Mouse (Mus musculus): ENCODE results near the gene Gm15517. TPM values are rescaled to one million over a fixed set of nuclear protein-coding genes. Genes with fewer than 3 reads are reported as not detected.

Gm15517 gene
- total and polyA plus RNA-seq, 3 experiments: not detected

DNA sequence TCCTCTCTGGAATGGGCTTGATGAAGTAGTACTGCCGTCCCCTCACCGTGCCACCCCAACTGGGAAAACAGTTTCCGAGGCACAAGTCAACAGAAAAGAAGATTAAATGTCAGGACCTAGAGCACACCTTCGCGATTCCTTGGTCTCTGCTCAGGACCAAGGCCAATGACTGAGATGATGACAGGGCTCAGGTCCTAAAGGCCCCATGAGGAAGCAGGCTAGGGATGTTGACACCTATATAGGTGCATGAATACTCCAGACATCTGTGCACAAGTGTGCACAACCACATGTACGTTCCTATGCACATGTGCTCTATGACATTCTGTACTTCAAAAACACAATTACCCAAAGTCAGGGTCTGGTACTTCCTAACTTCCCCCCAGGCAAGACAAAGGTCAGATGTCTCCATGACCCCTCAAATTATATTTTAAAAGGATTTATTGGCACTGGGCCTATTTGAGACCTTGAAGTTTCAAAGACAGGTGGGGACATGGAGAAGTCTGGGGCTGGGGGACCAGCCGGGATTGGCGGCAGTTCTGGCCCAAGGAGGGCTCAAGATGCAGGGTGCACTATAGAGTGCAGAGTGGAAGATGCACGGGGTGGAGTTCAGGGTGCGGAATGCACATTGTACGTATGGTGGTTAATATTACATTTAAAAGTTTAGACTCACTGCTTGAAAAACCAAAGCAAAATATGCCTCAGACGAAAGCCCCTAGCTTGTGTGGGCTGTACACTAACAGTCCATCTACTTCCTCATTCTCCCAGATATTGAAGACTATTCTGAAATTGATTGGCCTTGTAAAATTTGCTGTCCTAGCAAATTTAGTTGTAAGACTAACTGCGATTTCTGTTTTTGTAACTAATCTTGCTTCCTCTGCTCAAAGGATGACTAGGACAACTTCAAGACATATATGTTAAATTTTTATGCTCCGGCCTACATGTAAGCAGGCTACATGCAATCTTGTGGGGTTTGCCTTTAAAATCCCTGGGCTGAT, 42.4 kb downstream of the Gm15517 start:
- no peaks in the 10 kb centered on the region for H3K79me2 ChIP-seq (replicated peaks; ENCODE audit: control insufficient read depth, extremely low read depth, insufficient read depth, poor library complexity, severe bottlenecking)
- H3K27me3 ChIP-seq (replicated peaks): peaks cover 26% of the 10 kb centered on the region
- no peak overlapping the region for H3K27ac ChIP-seq (ENCODE audit: insufficient read depth, low read depth)
- peak; percentile 88 for TF ChIP-seq MAFK (IDR thresholded peaks at IDR 0.05; ENCODE audit: insufficient replicate concordance, low read length)
- TF ChIP-seq ELF1 (IDR thresholded peaks at IDR 0.05; ENCODE audit: low read depth, low read length): 0 out of 2 replicates have a peak, but pooled peaks have one; percentile 14
- TF ChIP-seq SMC3 (IDR thresholded peaks at IDR 0.05; ENCODE audit: low read depth, low read length): no peak
- peaks cover 0 to 5% of the 10 kb centered on the region in 2 experiments for H3K36me3 ChIP-seq (replicated peaks in 1 of 2; ENCODE audit: control insufficient read depth in 1 of 2, insufficient read depth in 1 of 2, low read length in 1 of 2)
- in situ Hi-C loops (cut with MboI; ENCODE audit: low pct_ligation_motif_present, low pct_unique_long_range_greater_than_20kb, low sequenced_read_pairs): no loop called here
- DNase-seq (ENCODE audit: extremely low read depth): peak; percentile 27
- H3K9ac ChIP-seq (ENCODE audit: insufficient read depth, low read depth): peak overlapping the region; percentile 93
- dilution Hi-C loops (cut with MboI; ENCODE audit: extremely low pct_ligation_motif_present, extremely low pct_unique_long_range_greater_than_20kb, low sequenced_read_pairs): no loop called here
- H3K4me1 ChIP-seq (ENCODE audit: control insufficient read depth in 1 of 2, insufficient read depth in 2 of 2): peaks cover 9 to 29% of the 10 kb centered on the region in 2 experiments
- H3K4me3 ChIP-seq (replicated peaks in 1 of 3; ENCODE audit: low read depth in 2 of 3, low read length in 2 of 3, poor library complexity in 1 of 3): peak overlapping the region; percentile 70 to 86 (median 81)
- peak overlapping the region; percentile 77 for H3K4me2 ChIP-seq (ENCODE audit: insufficient read depth, low read depth, poor library complexity, severe bottlenecking)
- H3K9me3 ChIP-seq (replicated peaks; ENCODE audit: low read length): no peaks in the 10 kb centered on the region

DNA sequence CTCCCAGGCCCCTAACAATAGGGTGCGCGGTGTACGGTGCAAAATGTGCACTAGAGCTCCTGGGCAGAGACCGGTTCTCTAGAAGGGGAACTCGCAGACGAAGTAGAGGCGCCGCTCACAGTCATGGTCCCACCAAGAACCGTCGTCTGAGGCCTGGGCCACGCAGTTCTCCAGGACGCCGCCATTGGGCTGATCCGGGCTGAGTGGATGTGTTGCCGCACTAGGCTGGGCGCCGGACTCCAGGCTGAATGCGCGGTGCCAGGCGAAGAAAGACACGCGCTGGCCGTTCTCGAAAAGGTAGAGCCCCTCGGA, 43.2 kb downstream of the Gm15517 start:
- Histone ChIP-seq H3K9ac (ENCODE audit: insufficient read depth, low read depth) (peak overlapping the region; percentile 93), H3K4me2 (ENCODE audit: insufficient read depth, low read depth, poor library complexity, severe bottlenecking) (peak overlapping the region; percentile 77), H3K79me2 (replicated peaks; ENCODE audit: control insufficient read depth, extremely low read depth, insufficient read depth, poor library complexity, severe bottlenecking) (no peaks in the 10 kb centered on the region), H3K4me1 (ENCODE audit: control insufficient read depth in 1 of 2, insufficient read depth in 2 of 2) (peaks cover 9 to 29% of the 10 kb centered on the region in 2 experiments), H3K27ac (ENCODE audit: insufficient read depth, low read depth) (peak overlapping the region; percentile 74), H3K4me3 (replicated peaks in 1 of 3; ENCODE audit: low read depth in 2 of 3, low read length in 2 of 3, poor library complexity in 1 of 3) (peak overlapping the region; percentile 70 to 86 (median 81)), H3K27me3 (replicated peaks) (peaks cover 34% of the 10 kb centered on the region), H3K9me3 (replicated peaks; ENCODE audit: low read length) (no peaks in the 10 kb centered on the region), H3K36me3 (replicated peaks in 1 of 2; ENCODE audit: control insufficient read depth in 1 of 2, insufficient read depth in 1 of 2, low read length in 1 of 2) (peaks cover 0 to 5% of the 10 kb centered on the region in 2 experiments)
- TF ChIP-seq JUN (IDR thresholded peaks at IDR 0.05; ENCODE audit: insufficient read depth, low read depth, low read length) (no peak), ZC3H11A (IDR thresholded peaks at IDR 0.05; ENCODE audit: low read depth, low read length) (no peak), RCOR1 (conservative IDR thresholded peaks at IDR 0.05; ENCODE audit: low read depth, low read length) (0 out of 2 replicates have a peak, but pooled peaks have one; percentile 29), MXI1 (IDR thresholded peaks at IDR 0.05; ENCODE audit: low read depth, low read length) (peak; percentile 65), MAFK (IDR thresholded peaks at IDR 0.05; ENCODE audit: insufficient replicate concordance, low read length) (no peak), UBTF (IDR thresholded peaks at IDR 0.05; ENCODE audit: low read depth, low read length) (peak; percentile 74; the same call in 1 of the 2 replicates), SIN3A (IDR thresholded peaks at IDR 0.05; ENCODE audit: low read length) (peak; percentile 85; the same call in 1 of the 2 replicates), KAT2A (IDR thresholded peaks at IDR 0.05; ENCODE audit: insufficient replicate concordance, low read length) (no peak), MAX (IDR thresholded peaks at IDR 0.05; ENCODE audit: low read length) (no peak)
- dilution Hi-C loops (cut with MboI; ENCODE audit: extremely low pct_ligation_motif_present, extremely low pct_unique_long_range_greater_than_20kb, low sequenced_read_pairs) (no loop called here), in situ Hi-C loops (cut with MboI; ENCODE audit: low pct_ligation_motif_present, low pct_unique_long_range_greater_than_20kb, low sequenced_read_pairs) (no loop called here)
- no peak for DNase-seq (ENCODE audit: extremely low read depth)

Measured in CH12.LX (cell line).